Mouse (Mus musculus): ENCODE data around the gene Runx2. TPM values are rescaled to one million over a fixed set of nuclear protein-coding genes. Genes with fewer than 3 reads are reported as not detected.
A peak's percentile ranks its signal among the peaks of the same experiment; 100 is the strongest.

Gene Runx2
- total and polyA plus RNA-seq, 3 experiments: not detected

- TF ChIP-seq E2F4 (IDR thresholded peaks at IDR 0.05; ENCODE audit: borderline replicate concordance, low read depth, low read length) (no peak), TBP (IDR thresholded peaks at IDR 0.05; ENCODE audit: low read depth, low read length) (no peak), ZC3H11A (IDR thresholded peaks at IDR 0.05; ENCODE audit: low read depth, low read length) (no peak), USF2 (IDR thresholded peaks at IDR 0.05; ENCODE audit: borderline replicate concordance in 1 of 2, insufficient read depth in 1 of 2, low read depth in 1 of 2, low read length in 2 of 2) (no peak), HCFC1 (IDR thresholded peaks at IDR 0.05; ENCODE audit: low read depth, low read length) (no peak), MXI1 (IDR thresholded peaks at IDR 0.05; ENCODE audit: low read depth, low read length) (no peak), MEF2A (IDR thresholded peaks at IDR 0.05; ENCODE audit: extremely low read depth, insufficient replicate concordance, low read depth, low read length, poor library complexity, severe bottlenecking) (no peak), KAT2A (conservative IDR thresholded peaks at IDR 0.05; ENCODE audit: low read depth, low read length) (no peak), SIN3A (IDR thresholded peaks at IDR 0.05; ENCODE audit: low read length) (no peak; the same call in 1 of the 2 replicates), POLR2A (IDR thresholded peaks at IDR 0.05; ENCODE audit: control insufficient read depth in 1 of 2, insufficient read depth in 1 of 2, low read depth in 1 of 2, low read length in 2 of 2, poor library complexity in 1 of 2) (no peak), NELFE (IDR thresholded peaks at IDR 0.05; ENCODE audit: low read depth, low read length) (no peak), MYB (IDR thresholded peaks at IDR 0.05; ENCODE audit: low read depth, low read length) (no peak), CTCF (IDR thresholded peaks at IDR 0.05 in 2 of 3, conservative IDR thresholded peaks at IDR 0.05 in 1 of 3; ENCODE audit: control insufficient read depth in 1 of 3, insufficient read depth in 1 of 3, low read depth in 2 of 3, low read length in 3 of 3, poor library complexity in 1 of 3, severe bottlenecking in 1 of 3) (no peak), GATA1 (IDR thresholded peaks at IDR 0.05; ENCODE audit: low read depth, low read length) (peak; percentile 81), GABPA (IDR thresholded peaks at IDR 0.05; ENCODE audit: low read depth, low read length) (peak; percentile 73; the same call in 1 of the 2 replicates), ZKSCAN1 (IDR thresholded peaks at IDR 0.05; ENCODE audit: low read depth, low read length) (no peak)
Observed at GRCm38 (mm10) chr17:44827964-44828363, 13.4 kb upstream of the Runx2 start (continued).

GRCm38 (mm10) chr17:44827124-44827523 lies 12.5 kb upstream of the Runx2 start:
- no peak overlapping the region for H3K27ac ChIP-seq (ENCODE audit: control insufficient read depth, low read depth, low read length)
- peaks cover 18 to 25% of the 10 kb centered on the region in 2 experiments for H3K4me1 ChIP-seq (ENCODE audit: control insufficient read depth in 1 of 2, insufficient read depth in 2 of 2, low read length in 2 of 2)
- H3K9me3 ChIP-seq (replicated peaks; ENCODE audit: insufficient read depth, low read length): no peaks in the 10 kb centered on the region

More at GRCm38 (mm10) chr17:44827124-44827523, 12.5 kb upstream of the Runx2 start:
- H3K79me2 ChIP-seq (ENCODE audit: control insufficient read depth, insufficient read depth, low read length, poor library complexity): no peaks in the 10 kb centered on the region
- no peak overlapping the region for H3K9ac ChIP-seq (ENCODE audit: control insufficient read depth, low read depth, low read length, poor library complexity, severe bottlenecking)
- no peaks in the 10 kb centered on the region for H3K27me3 ChIP-seq (ENCODE audit: control insufficient read depth in 1 of 2, insufficient read depth in 2 of 2, low read length in 2 of 2)
- peak; percentile 30 for DNase-seq (ENCODE audit: low read depth, low spot score)
- TF ChIP-seq KAT2A (conservative IDR thresholded peaks at IDR 0.05; ENCODE audit: low read depth, low read length): no peak
- no peak for TF ChIP-seq RCOR1 (IDR thresholded peaks at IDR 0.05; ENCODE audit: low read depth, low read length)
- no peak for TF ChIP-seq HCFC1 (IDR thresholded peaks at IDR 0.05; ENCODE audit: low read depth, low read length)
- no peak for TF ChIP-seq TAL1 (IDR thresholded peaks at IDR 0.05; ENCODE audit: low read length)
- no peak for TF ChIP-seq SMC3 (IDR thresholded peaks at IDR 0.05; ENCODE audit: low read depth, low read length)
- no peak for TF ChIP-seq ZKSCAN1 (IDR thresholded peaks at IDR 0.05; ENCODE audit: low read depth, low read length)
- no peak for TF ChIP-seq USF2 (IDR thresholded peaks at IDR 0.05; ENCODE audit: borderline replicate concordance in 1 of 2, insufficient read depth in 1 of 2, low read depth in 1 of 2, low read length in 2 of 2)
- no peak for TF ChIP-seq ZNF384 (IDR thresholded peaks at IDR 0.05; ENCODE audit: low read depth, low read length)
- TF ChIP-seq MAZ (IDR thresholded peaks at IDR 0.05; ENCODE audit: low read depth, low read length): no peak
- no peak for TF ChIP-seq E2F4 (IDR thresholded peaks at IDR 0.05; ENCODE audit: borderline replicate concordance, low read depth, low read length)
- TF ChIP-seq ELF1 (IDR thresholded peaks at IDR 0.05; ENCODE audit: low read depth, low read length): no peak
- no peak for TF ChIP-seq JUND (IDR thresholded peaks at IDR 0.05; ENCODE audit: low read depth, low read length)
- no peak for TF ChIP-seq ZMIZ1 (IDR thresholded peaks at IDR 0.05; ENCODE audit: low read depth, low read length)
- no peak for TF ChIP-seq EP300 (IDR thresholded peaks at IDR 0.05; ENCODE audit: low read depth in 1 of 2, low read length in 2 of 2)
- TF ChIP-seq GABPA (IDR thresholded peaks at IDR 0.05; ENCODE audit: low read depth, low read length): no peak
- no peak overlapping the region for H3K4me3 ChIP-seq (ENCODE audit: control insufficient read depth in 1 of 2, insufficient read depth in 1 of 2, low read depth in 2 of 2, low read length in 2 of 2)
- H3K36me3 ChIP-seq (ENCODE audit: control insufficient read depth in 1 of 2, insufficient read depth in 2 of 2, low read length in 2 of 2): peaks cover 0 to 29% of the 10 kb centered on the region in 2 experiments; a peak in 2 of 4 replicates
